Mouse (Mus musculus): ENCODE results near the gene Padi1. TPM values are rescaled to one million over a fixed set of nuclear protein-coding genes. Genes with fewer than 3 reads are reported as not detected.

The Padi1 gene
- polyA plus RNA-seq, 1 experiment = 0.13 TPM

GRCm38 (mm10) chr4:140780507-140780906, 65.1 kb downstream of the Padi1 start:
- Histone ChIP-seq H3K36me3 (ENCODE audit: control insufficient read depth, insufficient read depth, low read length) (no peaks in the 10 kb centered on the region), H3K27me3 (ENCODE audit: control insufficient read depth, insufficient read depth, low read length) (no peaks in the 10 kb centered on the region), H3K4me3 (ENCODE audit: extremely low read depth, insufficient read depth, insufficient read length) (no peak overlapping the region), H3K4me1 (ENCODE audit: control insufficient read depth, insufficient read depth, insufficient read length) (no peaks in the 10 kb centered on the region; the same call in 1 of the 2 replicates), H3K27ac (ENCODE audit: insufficient read depth, low read length) (no peak overlapping the region)
- 93% methylated on average over 14 of the region's 14 CpGs for WGBS
- no peak for DNase-seq (ENCODE audit: low read depth in 1 of 2, low spot score in 2 of 2)
- TF ChIP-seq CTCF (IDR thresholded peaks at IDR 0.05; ENCODE audit: extremely low read depth, insufficient read depth, insufficient read length, insufficient replicate concordance) (no peak), POLR2A (IDR thresholded peaks at IDR 0.05; ENCODE audit: low read depth, low read length) (no peak)

DNA sequence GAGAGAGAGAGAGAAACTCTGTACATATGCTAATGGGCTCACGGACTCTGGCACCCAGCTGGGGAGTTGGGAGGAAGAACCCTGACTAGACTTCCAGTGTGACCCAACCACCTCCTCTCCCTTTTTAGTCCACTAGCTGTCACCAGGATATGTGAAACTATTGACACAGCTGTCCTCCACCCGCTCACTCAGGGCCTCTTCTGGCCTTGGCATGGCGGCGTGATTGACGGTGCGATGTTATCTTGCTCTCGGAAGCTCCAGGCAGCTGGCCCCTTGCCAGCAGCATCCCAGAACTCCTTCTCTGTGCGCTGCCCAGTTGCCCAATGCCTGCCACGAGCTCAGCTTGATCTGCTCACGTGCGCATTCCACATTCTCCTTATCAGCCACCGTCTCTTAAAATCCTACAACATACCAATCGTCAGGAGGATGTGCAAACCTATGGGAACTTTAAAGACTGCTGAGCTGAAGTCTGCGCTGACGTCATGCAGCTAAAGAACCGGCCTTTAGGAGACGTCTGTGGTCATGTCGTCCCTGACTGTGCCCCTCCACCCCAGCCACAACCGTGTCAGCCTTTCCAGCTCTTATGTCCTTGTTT, 65.7 kb downstream of the Padi1 start:
- TF ChIP-seq CTCF (IDR thresholded peaks at IDR 0.05; ENCODE audit: extremely low read depth, insufficient read depth, insufficient read length, insufficient replicate concordance) = no peak
- no peak for TF ChIP-seq POLR2A (IDR thresholded peaks at IDR 0.05; ENCODE audit: low read depth, low read length)
- H3K4me3 ChIP-seq (ENCODE audit: extremely low read depth, insufficient read depth, insufficient read length) = no peak overlapping the region
- no peaks in the 10 kb centered on the region for H3K27me3 ChIP-seq (ENCODE audit: control insufficient read depth, insufficient read depth, low read length)
- no peak for DNase-seq (ENCODE audit: low read depth in 1 of 2, low spot score in 2 of 2)
- H3K36me3 ChIP-seq (ENCODE audit: control insufficient read depth, insufficient read depth, low read length) = no peaks in the 10 kb centered on the region
- 83% methylated on average over 19 of the region's 19 CpGs for WGBS
- no peak overlapping the region for H3K27ac ChIP-seq (ENCODE audit: insufficient read depth, low read length)
- H3K4me1 ChIP-seq (ENCODE audit: control insufficient read depth, insufficient read depth, insufficient read length) = no peaks in the 10 kb centered on the region; the same call in 1 of the 2 replicates

DNA sequence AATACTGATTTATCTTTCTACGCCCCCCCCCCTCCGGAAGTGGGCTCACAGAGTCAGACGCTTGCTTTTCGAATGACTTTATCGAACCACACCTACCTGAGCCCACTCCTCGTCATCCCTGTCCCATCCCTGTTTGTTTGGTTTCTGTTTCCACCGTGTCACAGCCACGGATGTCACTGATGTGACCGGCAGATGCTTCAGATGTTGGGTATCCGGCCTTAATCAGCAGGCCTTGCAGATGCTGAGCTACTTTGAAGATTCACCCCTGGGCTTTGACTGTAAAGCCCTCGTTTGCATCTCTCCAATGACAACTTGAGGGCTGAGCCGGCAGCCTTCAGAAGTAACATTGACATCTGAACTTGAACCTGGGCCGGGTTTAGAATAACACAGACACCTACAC, 69.0 kb downstream of the Padi1 start:
- Histone ChIP-seq H3K4me1 (ENCODE audit: control insufficient read depth, insufficient read depth, insufficient read length) (peaks cover 4% of the 10 kb centered on the region), H3K36me3 (ENCODE audit: control insufficient read depth, insufficient read depth, low read length) (no peaks in the 10 kb centered on the region), H3K4me3 (ENCODE audit: extremely low read depth, insufficient read depth, insufficient read length) (no peak overlapping the region), H3K27ac (ENCODE audit: insufficient read depth, low read length) (no peak overlapping the region), H3K27me3 (ENCODE audit: control insufficient read depth, insufficient read depth, low read length) (no peaks in the 10 kb centered on the region)
- no peak for TF ChIP-seq CTCF (IDR thresholded peaks at IDR 0.05; ENCODE audit: extremely low read depth, insufficient read depth, insufficient read length, insufficient replicate concordance)
- 80% methylated on average over 13 of the region's 13 CpGs for WGBS
- DNase-seq (ENCODE audit: low read depth in 1 of 2, low spot score in 2 of 2) = no peak

DNA sequence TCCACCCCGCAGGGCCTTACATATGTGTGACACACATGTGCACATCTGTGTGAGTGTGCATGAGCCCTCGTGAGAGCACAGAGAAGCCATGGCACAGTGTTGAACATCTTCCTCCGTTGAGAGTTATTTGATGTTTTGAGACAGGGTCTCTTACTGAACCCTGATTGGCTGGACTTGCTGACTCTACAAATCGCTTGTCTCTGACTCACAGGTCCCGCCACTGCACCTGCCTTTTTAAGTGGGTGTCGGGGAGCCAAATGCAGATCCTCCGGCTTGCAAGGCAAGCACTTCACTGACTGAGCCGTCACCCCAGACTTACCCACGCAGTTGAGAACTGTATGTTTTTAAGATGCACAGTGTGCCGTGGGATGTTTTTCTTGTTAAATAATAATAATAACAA, 69.7 kb downstream of the Padi1 start:
- DNase-seq (ENCODE audit: low read depth in 1 of 2, low spot score in 2 of 2) = no peak
- H3K27ac ChIP-seq (ENCODE audit: insufficient read depth, low read length) = no peak overlapping the region
- H3K36me3 ChIP-seq (ENCODE audit: control insufficient read depth, insufficient read depth, low read length) = no peaks in the 10 kb centered on the region
- H3K4me1 ChIP-seq (ENCODE audit: control insufficient read depth, insufficient read depth, insufficient read length) = peaks cover 7% of the 10 kb centered on the region
- TF ChIP-seq CTCF (IDR thresholded peaks at IDR 0.05; ENCODE audit: extremely low read depth, insufficient read depth, insufficient read length, insufficient replicate concordance) = no peak
- TF ChIP-seq POLR2A (IDR thresholded peaks at IDR 0.05; ENCODE audit: low read depth, low read length) = no peak
- H3K27me3 ChIP-seq (ENCODE audit: control insufficient read depth, insufficient read depth, low read length) = no peaks in the 10 kb centered on the region
- WGBS = 74% methylated on average over 10 of the region's 10 CpGs
- H3K4me3 ChIP-seq (ENCODE audit: extremely low read depth, insufficient read depth, insufficient read length) = no peak overlapping the region

DNA sequence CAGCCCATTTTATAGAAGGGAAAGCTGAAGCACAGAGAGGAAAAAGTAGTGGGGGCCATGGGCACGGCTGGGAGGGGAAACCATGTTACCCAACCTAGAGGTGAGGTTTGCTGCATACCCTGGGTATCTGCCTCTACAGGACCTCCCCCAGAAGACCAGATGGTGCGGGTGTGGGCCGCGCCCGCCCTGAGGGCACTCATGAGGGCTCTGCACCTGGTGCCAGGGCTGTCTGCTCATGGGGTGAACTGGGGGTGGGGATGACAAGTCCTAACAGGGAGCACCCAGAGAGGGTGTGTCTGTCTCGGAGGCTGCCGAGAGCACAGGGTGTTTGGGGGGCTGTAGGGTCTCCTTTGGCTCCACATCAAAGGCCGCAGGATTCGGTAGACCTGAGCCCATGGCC, 70.7 kb downstream of the Padi1 start:
- H3K27me3 ChIP-seq (ENCODE audit: control insufficient read depth, insufficient read depth, low read length) = no peaks in the 10 kb centered on the region
- TF ChIP-seq POLR2A (IDR thresholded peaks at IDR 0.05; ENCODE audit: low read depth, low read length) = no peak
- no peak for TF ChIP-seq CTCF (IDR thresholded peaks at IDR 0.05; ENCODE audit: extremely low read depth, insufficient read depth, insufficient read length, insufficient replicate concordance)
- peaks cover 7% of the 10 kb centered on the region for H3K4me1 ChIP-seq (ENCODE audit: control insufficient read depth, insufficient read depth, insufficient read length)
- H3K4me3 ChIP-seq (ENCODE audit: extremely low read depth, insufficient read depth, insufficient read length) = no peak overlapping the region
- H3K27ac ChIP-seq (ENCODE audit: insufficient read depth, low read length) = no peak overlapping the region
- no peaks in the 10 kb centered on the region for H3K36me3 ChIP-seq (ENCODE audit: control insufficient read depth, insufficient read depth, low read length)
- WGBS = 47% methylated on average over 9 of the region's 9 CpGs
- no peak for DNase-seq (ENCODE audit: low read depth in 1 of 2, low spot score in 2 of 2)

DNA sequence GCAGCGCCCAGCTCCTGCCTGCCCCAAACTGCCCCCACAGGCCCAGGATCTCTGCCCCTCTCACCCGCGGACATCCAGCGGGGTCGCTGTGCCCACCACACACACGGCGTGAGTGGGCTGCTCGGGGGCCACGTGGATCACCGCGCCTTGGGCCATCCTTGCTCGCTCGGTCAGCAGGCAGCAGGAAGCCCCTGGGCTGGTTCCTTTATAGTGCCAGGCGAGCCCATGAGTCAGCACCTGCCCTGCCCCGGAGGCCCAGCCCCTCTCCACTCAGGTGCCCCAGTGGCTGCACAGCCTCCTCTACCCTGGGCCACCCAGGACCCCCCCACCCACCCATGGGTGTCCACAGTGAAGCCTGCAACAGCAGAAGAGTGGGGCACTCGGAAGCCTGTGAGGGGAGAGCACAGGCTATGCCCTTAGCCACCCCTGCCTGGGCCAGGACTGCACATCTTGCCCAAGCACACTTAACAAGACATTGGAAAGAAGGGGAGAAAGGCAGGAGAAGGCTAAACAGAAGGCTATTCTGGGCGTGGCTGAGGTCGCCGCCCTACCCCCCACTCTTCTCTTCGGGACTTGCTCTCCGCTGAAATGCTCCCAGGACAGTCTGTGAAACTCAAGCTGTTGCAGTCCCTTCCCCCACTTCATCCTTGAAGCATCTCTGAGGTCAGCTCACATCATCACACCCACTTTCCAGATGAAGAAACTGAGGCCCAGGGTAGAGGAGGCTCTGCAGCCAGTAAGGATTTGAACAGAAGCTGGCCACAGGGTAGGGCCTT, 71.4 kb downstream of the Padi1 start, which contains the start of gene Padi4:
Gene Padi4, minus strand, starts transcription at position 212 of the 776 bp plus-strand sequence.
- WGBS = 63% methylated on average over 21 of the region's 21 CpGs
- TF ChIP-seq POLR2A (IDR thresholded peaks at IDR 0.05; ENCODE audit: low read depth, low read length) = no peak
- TF ChIP-seq CTCF (IDR thresholded peaks at IDR 0.05; ENCODE audit: extremely low read depth, insufficient read depth, insufficient read length, insufficient replicate concordance) = no peak
- no peak within 1 kb of the TSS for H3K27ac ChIP-seq (ENCODE audit: insufficient read depth, low read length)

GRCm38 (mm10) chr4:140771091-140771490, 74.5 kb downstream of the Padi1 start:
- Histone ChIP-seq H3K27ac (ENCODE audit: insufficient read depth, low read length) (no peak overlapping the region), H3K36me3 (ENCODE audit: control insufficient read depth, insufficient read depth, low read length) (no peaks in the 10 kb centered on the region), H3K27me3 (ENCODE audit: control insufficient read depth, insufficient read depth, low read length) (no peaks in the 10 kb centered on the region), H3K4me1 (ENCODE audit: control insufficient read depth, insufficient read depth, insufficient read length) (peaks cover 7% of the 10 kb centered on the region), H3K4me3 (ENCODE audit: extremely low read depth, insufficient read depth, insufficient read length) (no peak overlapping the region)
- WGBS = 15% methylated on average over 4 of the region's 4 CpGs
- DNase-seq (ENCODE audit: low read depth in 1 of 2, low spot score in 2 of 2) = peak in 1 of 2 experiments; percentile 51
- TF ChIP-seq POLR2A (IDR thresholded peaks at IDR 0.05; ENCODE audit: low read depth, low read length) = no peak
- TF ChIP-seq CTCF (IDR thresholded peaks at IDR 0.05; ENCODE audit: extremely low read depth, insufficient read depth, insufficient read length, insufficient replicate concordance) = no peak

More for the DNA sequence above, 71.4 kb downstream of the Padi1 start, which contains the start of gene Padi4:
- no peaks in the 10 kb centered on the region for H3K27me3 ChIP-seq (ENCODE audit: control insufficient read depth, insufficient read depth, low read length)
- peaks cover 7% of the 10 kb centered on the region for H3K4me1 ChIP-seq (ENCODE audit: control insufficient read depth, insufficient read depth, insufficient read length)
- no peak for DNase-seq (ENCODE audit: low read depth in 1 of 2, low spot score in 2 of 2)
- no peak within 1 kb of the TSS for H3K4me3 ChIP-seq (ENCODE audit: extremely low read depth, insufficient read depth, insufficient read length)
- H3K36me3 ChIP-seq (ENCODE audit: control insufficient read depth, insufficient read depth, low read length) = no peaks in the 10 kb centered on the region

Measured in spleen, adult 2 months (tissue).